Mouse (Mus musculus): ENCODE measurements around the gene Col27a1.

DNA sequence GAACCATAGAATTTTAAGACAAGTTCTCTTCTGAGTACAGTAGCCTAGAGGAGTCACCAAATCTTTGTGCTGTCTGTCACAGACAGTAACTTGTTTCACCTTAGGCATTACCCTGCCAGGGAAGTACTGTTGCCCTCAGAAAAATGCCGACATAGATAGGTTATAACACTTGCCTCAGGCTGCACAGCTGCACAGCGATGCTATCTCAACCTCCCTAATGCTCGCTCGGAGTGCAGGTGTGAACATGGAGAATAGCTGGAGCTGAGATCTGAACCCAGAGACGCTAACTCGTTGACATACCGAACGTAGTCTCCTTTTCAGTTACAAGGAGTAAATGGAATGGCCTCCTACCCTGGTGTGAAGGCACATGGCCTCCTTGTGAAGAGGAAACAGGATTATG is 84.4 kb downstream of the Col27a1 start:
- TF ChIP-seq CTCF (IDR thresholded peaks at IDR 0.05; ENCODE audit: low read depth) = no peak
- TF ChIP-seq EP300 (IDR thresholded peaks at IDR 0.05; ENCODE audit: low read depth) = no peak

Data from liver, postnatal 0 days (tissue).